ENCODE assay signal across 8 mouse cellular contexts in genomic region chr6:85911587-85911986, GRCm38 (mm10). TPM values are rescaled to one million over a fixed set of nuclear protein-coding genes. Genes with fewer than 3 reads are reported as not detected.
DNase-seq lines count a peak whose midpoint lies in the region; ATAC-seq and TF ChIP-seq lines count a peak whose summit lies in the region.

Gene Tprkb, plus strand, starts transcription at chr6:85911865.

- ATAC-seq in kidney, embryonic 15.5 days (replicated peaks; ENCODE audit: low FRiP score): no peak
- ATAC-seq in liver, postnatal 0 days: no peak

- peaks cover 3% of the 10 kb centered on the region; the same call in 1 of the 2 replicates for H3K36me3 ChIP-seq in heart, adult 2 months (ENCODE audit: control insufficient read depth, insufficient read depth, low read length)
- H3K36me3 ChIP-seq in kidney, embryonic 15.5 days: no peaks in the 10 kb centered on the region
- H3K36me3 ChIP-seq in liver, postnatal 0 days (replicated peaks; ENCODE audit: insufficient read depth, low read length): no peaks in the 10 kb centered on the region

- no peaks in the 10 kb centered on the region for H3K79me2 ChIP-seq in heart, adult 2 months (replicated peaks; ENCODE audit: control insufficient read depth, insufficient read depth, low read length)

- H3K9ac ChIP-seq in heart, adult 2 months (ENCODE audit: low read depth, low read length): no peak within 1 kb of the TSS
- no peak within 1 kb of the TSS for H3K9ac ChIP-seq in kidney, embryonic 15.5 days
- H3K9ac ChIP-seq in liver, postnatal 0 days (replicated peaks): no peak within 1 kb of the TSS

- no peaks in the 10 kb centered on the region for H3K9me3 ChIP-seq in kidney, embryonic 15.5 days (replicated peaks)
- H3K9me3 ChIP-seq in liver, postnatal 0 days (ENCODE audit: low read length): no peaks in the 10 kb centered on the region

- H3K4me3 ChIP-seq in heart, adult 2 months: no peak within 1 kb of the TSS
- H3K4me3 ChIP-seq in brown adipose tissue, adult 24 weeks (ENCODE audit: insufficient read depth, low read depth, low read length): no peak within 1 kb of the TSS
- H3K4me3 ChIP-seq in kidney, embryonic 15.5 days (replicated peaks): no peak within 1 kb of the TSS
- H3K4me3 ChIP-seq in liver, postnatal 0 days (ENCODE audit: low read depth, low read length): no peak within 1 kb of the TSS

- H3K4me1 ChIP-seq in heart, adult 2 months (ENCODE audit: control insufficient read depth, insufficient read depth, low read length): peaks cover 6% of the 10 kb centered on the region
- no peaks in the 10 kb centered on the region for H3K4me1 ChIP-seq in brown adipose tissue, adult 24 weeks (ENCODE audit: control insufficient read depth, insufficient read depth, insufficient read length, low read length)
- peaks cover 12% of the 10 kb centered on the region for H3K4me1 ChIP-seq in kidney, embryonic 15.5 days
- H3K4me1 ChIP-seq in liver, postnatal 0 days (ENCODE audit: insufficient read depth): peaks cover 39% of the 10 kb centered on the region

- intact Hi-C loops in heart, adult 2 months (cut with DNase I): loop anchor here (10.0 kb wide), 1 partner anchor 457 kb away; the partner anchor contains the start of genes Cct7 and Pradc1

- TF ChIP-seq CTCF in heart, adult 2 months (IDR thresholded peaks at IDR 0.05): no peak
- TF ChIP-seq CTCF in liver, postnatal 0 days (IDR thresholded peaks at IDR 0.05; ENCODE audit: low read depth): no peak

- no peak within 1 kb of the TSS for H3K4me2 ChIP-seq in kidney, embryonic 15.5 days
- H3K4me2 ChIP-seq in liver, postnatal 0 days (ENCODE audit: low read depth, low read length): peak within 1 kb of the TSS; percentile 42

- H3K27me3 ChIP-seq in heart, adult 2 months (ENCODE audit: control insufficient read depth, insufficient read depth, low read length): no peaks in the 10 kb centered on the region
- no peaks in the 10 kb centered on the region for H3K27me3 ChIP-seq in kidney, embryonic 15.5 days
- H3K27me3 ChIP-seq in liver, postnatal 0 days (ENCODE audit: insufficient read depth, low read length): no peaks in the 10 kb centered on the region

- H3K27ac ChIP-seq in heart, adult 2 months: no peak within 1 kb of the TSS
- H3K27ac ChIP-seq in brown adipose tissue, adult 24 weeks (replicated peaks; ENCODE audit: low read depth, low read length): no peak within 1 kb of the TSS
- H3K27ac ChIP-seq in kidney, embryonic 15.5 days: no peak within 1 kb of the TSS
- peak within 1 kb of the TSS; percentile 49; the same call in 1 of the 2 replicates for H3K27ac ChIP-seq in liver, postnatal 0 days (ENCODE audit: low read depth)

- TF ChIP-seq POLR2A in heart, adult 2 months (IDR thresholded peaks at IDR 0.05; ENCODE audit: insufficient read depth, low read depth, low read length): no peak

- 78% methylated on average over 3 of the region's 3 CpGs for WGBS in heart, adult 2 months
- 93% methylated on average over 3 of the region's 3 CpGs for WGBS in kidney, embryonic 15.5 days
- 52% methylated on average over 3 of the region's 3 CpGs for WGBS in liver, postnatal 0 days (ENCODE audit: insufficient replicate concordance)

- TF ChIP-seq EP300 in heart, adult 2 months (IDR thresholded peaks at IDR 0.05; ENCODE audit: insufficient read depth, low read depth, low read length): no peak
- TF ChIP-seq EP300 in liver, postnatal 0 days (IDR thresholded peaks at IDR 0.05; ENCODE audit: low read depth): no peak

- DNase-seq in heart, adult 2 months: no peak
- no peak for DNase-seq in heart, adult 9 months (ENCODE audit: low spot score in 2 of 2)
- no peak for DNase-seq in heart, adult 8-10 months (ENCODE audit: low spot score)
- DNase-seq in liver, postnatal 0 days: no peak
- no peak for DNase-seq in B cell, adult 2 months
- DNase-seq in urinary bladder, postnatal 25 days (ENCODE audit: low spot score): no peak

RNA-seq across cellular contexts. Expression of gene Tprkb, which starts in this region (rescaled TPM):
- total RNA-seq in heart, adult 2 months (2021): 10 to 100 TPM; 11.0 to 14.1 TPM
- 12.2 and 15.5 TPM in 2 replicates for polyA plus RNA-seq in heart, adult 2 months (2012; rRNA removed)
- polyA plus RNA-seq in brown adipose tissue, adult 24 weeks (2012; ENCODE audit: insufficient read depth, insufficient read length, missing spikeins): 10.1 and 19.7 TPM in 2 replicates
- 10 to 100 TPM; 12.3 to 14.6 (median 13.8) TPM for total RNA-seq in heart, adult 8-10 months (2022)
- polyA plus RNA-seq in kidney, embryonic 15.5 days (2015; fragmentation: Nextera tagmentation; extraction: Ambion mirVana): 41.0 and 41.6 TPM in 2 replicates
- polyA plus RNA-seq in liver, postnatal 0 days (2015; fragmentation: Nextera tagmentation; extraction: Ambion mirVana): 25.0 and 26.7 TPM in 2 replicates
